Mouse (Mus musculus) liver, postnatal 0 days (tissue): ENCODE measurements at regions not wholly inside any gene's neighbourhood (a gene's known extent, or its start where the extent isn't known, plus 50 kb on each side); places are given as distances from the start of the nearest gene placed in this dataset.

Experiments used
- ATAC-seq: fragments of 200-750 bp; cut with Nextera tagmentation; 2 replicates; pipeline ENCODE4 v1.8.0; 2017; ENCODE audit warnings: mild to moderate bottlenecking, moderate library complexity
- DNase-seq: peaks from one replicate; pipeline ENCODE4 v3.0.0-alpha.2; 2016
- H3K27ac ChIP-seq: fragments of 300-500 bp; sonication (generic); 2 replicates; pipeline ENCODE4 v1.5.1; 2014; ENCODE audit warnings: antibody characterized with exemption, moderate library complexity, mild to moderate bottlenecking, low read depth
- H3K27me3 ChIP-seq: fragments of 300-500 bp; sonication (generic); 2 replicates; pipeline ENCODE4 v1.6.1; 2014; ENCODE audit warnings: low read length, control low read depth, mixed read lengths; ENCODE audit not compliant: insufficient read depth
- H3K36me3 ChIP-seq: fragments of 300-500 bp; sonication (generic); replicated peaks from 2 replicates; pipeline ENCODE4 v1.6.1; 2014; ENCODE audit warnings: mild to moderate bottlenecking, control low read depth, low read length, moderate library complexity, mixed read lengths; ENCODE audit not compliant: insufficient read depth
- H3K4me1 ChIP-seq: fragments of 300-500 bp; sonication (generic); 2 replicates; pipeline ENCODE4 v1.6.1; 2014; ENCODE audit warnings: antibody characterized with exemption, mild to moderate bottlenecking, control low read depth; ENCODE audit not compliant: insufficient read depth
- H3K4me2 ChIP-seq: fragments of 300-500 bp; sonication (generic); 2 replicates; pipeline ENCODE4 v1.6.1; 2014; ENCODE audit warnings: low read depth, mild to moderate bottlenecking, low read length, moderate library complexity, mixed read lengths
- H3K4me3 ChIP-seq: fragments of 300-500 bp; sonication (generic); 2 replicates; pipeline ENCODE4 v1.5.1; 2014; ENCODE audit warnings: low read depth, low read length
- H3K9ac ChIP-seq: fragments of 300-500 bp; sonication (generic); replicated peaks from 2 replicates; pipeline ENCODE4 v1.6.1; 2014; ENCODE audit warnings: mild to moderate bottlenecking, moderate library complexity
- H3K9me3 ChIP-seq: fragments of 300-500 bp; sonication (generic); 2 replicates; pipeline ENCODE4 v1.6.1; 2016; ENCODE audit warnings: mild to moderate bottlenecking, control low read depth, low read length, mixed read lengths
- CTCF ChIP-seq: sonication (generic); IDR thresholded peaks from 2 replicates; pipeline ENCODE4 v1.5.1; 2016; ENCODE audit warnings: antibody characterized with exemption, low read depth
- EP300 ChIP-seq: IDR thresholded peaks from 2 replicates; pipeline ENCODE4 v1.6.1; 2016; ENCODE audit warnings: antibody characterized with exemption, low read depth, mild to moderate bottlenecking
- WGBS: fragments of 180-500 bp; shearing (Covaris S2); extraction: QIAGEN DNeasy Blood & Tissue Kit; methylation state at CpG from one replicate; pipeline ENCODE4 v1.1.7; 2014; ENCODE audit not compliant: insufficient replicate concordance; 5-methylcytosine and 5-hydroxymethylcytosine counted together

DNA sequence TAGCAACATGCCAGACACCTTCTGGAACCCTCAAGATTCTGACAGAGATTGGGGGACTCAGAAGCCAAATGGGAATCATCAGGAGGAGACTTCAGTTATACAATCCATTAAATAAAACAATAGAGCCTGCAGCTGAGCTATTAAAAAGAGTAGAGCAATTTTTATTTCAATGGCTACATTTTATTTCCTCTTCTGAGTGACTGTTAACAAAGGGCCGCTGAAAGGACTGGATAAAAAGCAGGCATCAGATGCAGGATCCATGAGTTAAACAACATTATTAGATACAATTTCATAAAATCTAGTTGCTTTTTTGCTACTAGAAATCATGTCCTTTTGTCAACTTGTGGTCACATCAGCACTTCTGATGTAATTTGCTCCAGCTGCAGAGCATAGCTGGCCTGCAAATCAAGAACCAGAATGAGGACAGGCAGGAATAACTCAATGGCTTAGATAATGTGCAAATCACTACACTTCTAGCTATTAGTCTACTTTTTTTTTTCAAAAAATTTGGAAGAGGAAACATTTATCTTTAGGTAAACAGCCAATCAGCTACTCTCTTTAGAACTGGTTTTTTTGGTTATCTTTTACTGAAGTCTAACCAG, 529.5 kb upstream of the Mef2c start:
- DNase-seq (no peak), ATAC-seq (no peak)
- Histone ChIP-seq H3K9ac (no peak overlapping the region), H3K9me3 (no peaks in the 10 kb centered on the region), H3K4me1 (no peaks in the 10 kb centered on the region), H3K27me3 (no peaks in the 10 kb centered on the region), H3K4me2 (no peak overlapping the region), H3K36me3 (no peaks in the 10 kb centered on the region), H3K27ac (no peak overlapping the region), H3K4me3 (no peak overlapping the region)
- WGBS: 70% methylated on average over 1 of the region's 1 CpGs
- TF ChIP-seq EP300 (no peak), CTCF (no peak)

DNA sequence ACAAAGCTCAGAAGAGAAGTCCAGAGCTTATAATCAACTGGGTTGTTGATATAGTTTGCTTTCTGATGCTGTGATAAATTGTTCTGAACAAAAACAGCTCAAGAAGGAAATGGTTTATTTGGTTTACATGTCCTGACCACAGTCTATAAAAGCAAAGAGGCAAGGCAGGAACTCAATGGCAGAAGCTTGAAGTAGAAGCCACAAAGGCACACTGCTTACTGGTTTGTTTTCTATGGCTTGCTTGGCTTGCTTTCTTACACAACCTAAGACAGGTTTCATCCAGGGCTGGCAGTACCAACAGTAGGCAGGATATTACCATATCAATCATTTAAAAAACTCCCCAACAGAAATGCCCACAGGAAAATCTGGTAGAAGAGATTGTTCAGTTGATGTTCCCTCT, 502.7 kb upstream of the Mef2c start:
- Histone ChIP-seq H3K27me3 (no peaks in the 10 kb centered on the region), H3K4me2 (no peak overlapping the region), H3K9me3 (no peaks in the 10 kb centered on the region), H3K9ac (no peak overlapping the region), H3K4me1 (no peaks in the 10 kb centered on the region), H3K36me3 (no peaks in the 10 kb centered on the region), H3K27ac (no peak overlapping the region), H3K4me3 (no peak overlapping the region)
- no peak for DNase-seq
- TF ChIP-seq CTCF: no peak
- no peak for TF ChIP-seq EP300
- no peak for ATAC-seq

DNA sequence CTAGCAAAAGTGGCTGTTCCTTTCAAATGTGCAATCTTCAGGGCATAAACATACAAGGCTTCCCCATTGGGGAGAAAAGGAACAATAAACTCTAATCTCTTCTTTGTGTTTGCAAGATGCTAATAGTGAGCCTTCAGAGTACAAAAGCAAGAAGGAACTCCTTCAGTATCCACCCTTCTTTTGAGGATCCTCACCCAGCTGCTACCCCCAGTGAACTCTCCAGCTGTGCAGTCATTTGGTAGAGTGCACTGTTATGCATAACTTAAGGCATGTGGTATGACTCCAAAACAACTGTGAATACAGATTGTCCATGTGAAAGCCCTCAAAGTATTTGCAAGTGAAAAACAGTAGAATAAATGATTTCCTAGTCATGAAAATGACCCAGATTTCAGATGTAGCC, 487.1 kb upstream of the Mef2c start:
- no peak overlapping the region for H3K4me2 ChIP-seq
- no peak for DNase-seq
- no peak overlapping the region for H3K27ac ChIP-seq
- TF ChIP-seq EP300 (no peak), CTCF (no peak)
- H3K36me3 ChIP-seq: no peaks in the 10 kb centered on the region
- no peak overlapping the region for H3K9ac ChIP-seq
- H3K27me3 ChIP-seq: no peaks in the 10 kb centered on the region
- no peaks in the 10 kb centered on the region for H3K4me1 ChIP-seq
- no peaks in the 10 kb centered on the region for H3K9me3 ChIP-seq
- ATAC-seq: no peak
- no peak overlapping the region for H3K4me3 ChIP-seq

DNA sequence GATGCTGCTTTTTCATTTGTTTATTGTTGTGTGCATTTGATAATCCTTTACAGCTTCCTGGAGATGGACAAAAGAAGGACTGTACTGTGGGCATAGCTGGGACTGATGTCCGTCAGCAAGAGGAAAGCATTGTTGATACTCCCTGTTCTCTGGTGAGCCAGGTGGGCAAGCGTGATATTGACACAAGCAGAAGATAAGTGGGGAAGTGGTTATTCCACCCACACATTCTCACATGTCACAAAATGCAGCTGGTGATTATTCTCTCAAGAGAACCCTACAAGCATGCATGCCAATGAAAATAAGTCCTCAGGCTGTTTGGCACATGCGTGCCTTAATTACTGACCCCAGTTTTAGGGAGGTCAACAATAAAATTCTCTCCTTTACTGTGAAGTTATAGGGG, 483.0 kb upstream of the Mef2c start:
- H3K9ac ChIP-seq: no peak overlapping the region
- no peak for DNase-seq
- no peak overlapping the region for H3K4me3 ChIP-seq
- ATAC-seq: peak; percentile 19; the same call in 1 of the 2 replicates
- H3K27me3 ChIP-seq: no peaks in the 10 kb centered on the region
- TF ChIP-seq CTCF: no peak
- no peak overlapping the region for H3K27ac ChIP-seq
- H3K4me2 ChIP-seq: no peak overlapping the region
- H3K4me1 ChIP-seq: no peaks in the 10 kb centered on the region
- H3K9me3 ChIP-seq: no peaks in the 10 kb centered on the region
- WGBS: 30% methylated on average over 3 of the region's 3 CpGs
- H3K36me3 ChIP-seq: no peaks in the 10 kb centered on the region

DNA sequence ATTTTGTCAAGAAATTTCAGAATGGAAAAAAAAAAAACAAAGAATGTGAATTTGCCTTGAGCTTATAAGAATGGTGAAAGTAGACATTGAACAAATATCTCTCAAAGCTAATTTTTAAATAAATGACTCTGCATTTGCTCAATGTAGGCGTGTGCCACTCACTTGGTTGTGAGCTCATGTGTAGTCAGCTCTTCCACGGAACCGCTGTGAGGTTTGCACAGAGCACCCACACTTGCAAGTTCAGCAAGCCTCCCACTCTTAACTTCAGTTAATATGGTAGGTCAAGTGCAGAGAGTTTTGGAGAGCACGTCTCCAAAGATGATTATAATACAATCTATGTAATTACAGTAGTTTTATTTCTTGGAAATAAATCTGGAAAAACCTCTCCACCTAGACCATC, 479.9 kb upstream of the Mef2c start:
- Histone ChIP-seq H3K36me3 (no peaks in the 10 kb centered on the region), H3K4me3 (no peak overlapping the region), H3K4me2 (no peak overlapping the region), H3K27me3 (no peaks in the 10 kb centered on the region), H3K27ac (no peak overlapping the region), H3K9me3 (no peaks in the 10 kb centered on the region), H3K4me1 (no peaks in the 10 kb centered on the region), H3K9ac (no peak overlapping the region)
- no peak for TF ChIP-seq CTCF
- no peak for TF ChIP-seq EP300
- no peak for ATAC-seq
- WGBS: 76% methylated on average over 4 of the region's 4 CpGs
- no peak for DNase-seq

DNA sequence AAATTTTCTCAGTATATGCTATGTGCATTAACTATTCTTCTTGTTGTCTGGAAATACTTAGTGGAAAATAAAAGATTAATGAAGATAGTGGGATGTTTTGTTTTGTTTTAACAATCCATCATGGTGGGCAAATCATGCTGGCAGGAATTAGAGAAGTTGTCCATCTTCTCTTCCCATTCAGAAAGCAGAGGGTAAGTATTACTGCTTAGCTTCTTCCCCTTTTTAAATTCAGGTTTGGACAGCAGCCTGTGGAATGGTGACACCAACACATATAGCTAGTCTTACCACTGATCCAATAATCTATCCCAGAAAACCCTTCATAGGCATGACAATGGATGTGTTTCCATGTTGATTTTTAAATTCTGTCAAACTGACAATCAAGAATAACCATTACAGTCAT, 467.9 kb upstream of the Mef2c start:
- Histone ChIP-seq H3K27me3 (no peaks in the 10 kb centered on the region), H3K4me1 (no peaks in the 10 kb centered on the region), H3K36me3 (no peaks in the 10 kb centered on the region), H3K9me3 (no peaks in the 10 kb centered on the region), H3K27ac (no peak overlapping the region), H3K9ac (no peak overlapping the region), H3K4me3 (no peak overlapping the region), H3K4me2 (no peak overlapping the region)
- no peak for DNase-seq
- TF ChIP-seq CTCF: no peak
- TF ChIP-seq EP300: no peak
- ATAC-seq: no peak

DNA sequence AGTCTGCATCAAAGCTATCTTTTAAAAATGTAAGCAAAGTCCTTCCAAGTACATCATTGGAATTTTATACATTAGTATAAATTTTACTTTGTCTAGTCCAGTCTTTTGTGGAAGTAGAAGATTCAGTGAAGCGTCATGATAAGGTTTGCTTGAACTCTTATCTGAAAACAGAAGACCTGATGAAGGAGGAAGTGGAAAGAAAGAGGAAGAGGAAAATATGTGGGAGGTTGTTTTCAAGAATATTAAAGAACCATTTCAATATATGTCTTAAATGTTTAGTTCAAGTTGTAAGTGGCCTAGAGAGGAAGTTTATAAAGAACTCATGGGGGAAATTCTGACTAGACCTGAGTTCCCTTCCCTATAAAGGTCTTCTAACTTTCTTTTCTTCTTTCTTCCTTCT, 462.3 kb upstream of the Mef2c start:
- Histone ChIP-seq H3K27me3 (no peaks in the 10 kb centered on the region), H3K4me1 (no peaks in the 10 kb centered on the region), H3K9me3 (no peaks in the 10 kb centered on the region), H3K4me3 (no peak overlapping the region), H3K9ac (no peak overlapping the region), H3K4me2 (no peak overlapping the region), H3K27ac (no peak overlapping the region), H3K36me3 (no peaks in the 10 kb centered on the region)
- DNase-seq: no peak
- 39% methylated on average over 1 of the region's 1 CpGs for WGBS
- TF ChIP-seq CTCF: no peak
- no peak for TF ChIP-seq EP300
- ATAC-seq: no peak
